Mouse (Mus musculus): Measurements from ENCODE around the gene Luc7l3.

- TF ChIP-seq GATA1 (IDR thresholded peaks at IDR 0.05; ENCODE audit: borderline replicate concordance, low read length): no peak
- no peak for TF ChIP-seq CTCF (IDR thresholded peaks at IDR 0.05; ENCODE audit: low read depth, low read length)
- no peak for TF ChIP-seq TAL1 (conservative IDR thresholded peaks at IDR 0.05; ENCODE audit: low read depth, low read length)
Measured at GRCm38 (mm10) chr11:94332726-94333125, 10.9 kb upstream of the Luc7l3 start.

Data from G1E (cell line).